Mouse (Mus musculus): ENCODE measurements around the gene Jakmip3. TPM values are rescaled to one million over a fixed set of nuclear protein-coding genes. Genes with fewer than 3 reads are reported as not detected.

The Jakmip3 gene
- polyA plus RNA-seq, 1 experiment from 2014 or later, result not detected

DNA sequence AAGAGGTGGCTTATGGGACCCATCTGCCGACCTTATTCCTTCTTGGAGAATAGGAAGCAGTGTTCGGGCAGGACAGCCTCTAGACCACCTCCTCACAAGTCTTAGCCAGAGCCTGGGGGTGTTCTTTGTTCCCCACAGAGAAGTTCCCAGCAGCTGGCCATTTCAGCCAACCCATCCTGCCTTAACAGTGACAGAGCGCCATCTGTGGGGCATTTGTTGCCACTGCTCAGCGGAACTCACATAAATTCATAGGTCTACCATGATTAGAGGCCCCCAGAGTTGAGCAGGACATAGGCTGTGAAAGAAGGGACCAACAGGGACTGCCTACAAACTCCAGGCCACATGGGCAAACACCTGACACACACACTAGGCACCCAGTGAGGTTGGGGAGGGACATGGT is 122.9 kb downstream of the Jakmip3 start:
- WGBS (ENCODE audit: insufficient replicate concordance), result 32% methylated on average over 4 of the region's 4 CpGs
- H3K27ac ChIP-seq (replicated peaks), result no peak overlapping the region
- H3K36me3 ChIP-seq (replicated peaks), result no peaks in the 10 kb centered on the region
- no peaks in the 10 kb centered on the region for H3K9me3 ChIP-seq (replicated peaks)
- no peaks in the 10 kb centered on the region for H3K4me1 ChIP-seq (replicated peaks)
- no peaks in the 10 kb centered on the region; the same call in 1 of the 2 replicates for H3K27me3 ChIP-seq
- no peak overlapping the region for H3K4me3 ChIP-seq (replicated peaks)
- ATAC-seq (ENCODE audit: insufficient read depth), result no peak
- H3K4me2 ChIP-seq, result no peak overlapping the region
- H3K9ac ChIP-seq, result no peak overlapping the region

DNA sequence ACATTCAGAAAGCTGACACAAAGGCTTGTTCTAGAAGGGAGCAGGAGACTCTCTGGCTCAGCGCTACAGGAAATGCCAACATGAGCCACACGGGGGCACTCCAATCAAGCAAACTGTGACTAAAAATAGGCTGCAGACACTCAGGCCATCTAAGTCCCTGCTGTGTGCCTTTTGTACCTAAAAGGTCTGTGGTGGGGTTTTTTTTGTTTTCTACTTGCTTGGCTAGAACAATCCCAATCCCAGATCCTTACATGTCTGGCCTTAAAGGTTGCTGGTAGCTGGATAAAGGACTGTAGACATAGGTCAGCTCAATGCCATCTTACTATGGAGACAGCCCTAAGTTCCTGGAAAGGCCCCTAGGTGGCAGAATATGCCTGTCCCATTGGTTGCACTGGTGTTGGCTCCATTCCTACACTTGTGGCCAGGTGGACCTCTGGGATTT is 127.7 kb downstream of the Jakmip3 start:
- ATAC-seq (ENCODE audit: insufficient read depth), result no peak
- WGBS (ENCODE audit: insufficient replicate concordance), result 0% methylated on average over 2 of the region's 2 CpGs
- no peaks in the 10 kb centered on the region for H3K9me3 ChIP-seq (replicated peaks)

DNA sequence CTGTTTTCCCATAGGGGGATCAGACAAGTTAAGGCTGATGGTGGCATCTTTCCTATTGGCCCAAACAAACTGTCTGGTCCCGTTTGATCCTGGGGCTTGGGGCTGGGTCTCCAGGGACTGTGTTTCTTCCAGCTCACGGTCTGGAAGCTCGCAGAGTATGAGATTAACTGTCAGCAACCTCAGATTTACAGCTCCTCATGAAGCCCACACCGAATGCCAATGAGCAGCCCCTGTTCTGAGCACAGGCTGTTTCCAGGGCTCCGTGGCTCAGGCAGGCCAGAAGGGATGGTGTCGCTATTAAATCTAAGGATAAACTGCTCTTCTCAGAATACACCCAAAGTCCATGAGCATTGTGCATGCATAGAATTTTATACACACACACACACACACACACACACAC is 133.7 kb downstream of the Jakmip3 start:
- no peak overlapping the region for H3K27ac ChIP-seq (replicated peaks)
- 32% methylated on average over 6 of the region's 6 CpGs for WGBS (ENCODE audit: insufficient replicate concordance)
- no peak overlapping the region for H3K9ac ChIP-seq
- no peak overlapping the region for H3K4me3 ChIP-seq (replicated peaks)
- no peak for ATAC-seq (ENCODE audit: insufficient read depth)
- no peaks in the 10 kb centered on the region for H3K4me1 ChIP-seq (replicated peaks)
- H3K36me3 ChIP-seq (replicated peaks), result no peaks in the 10 kb centered on the region
- H3K27me3 ChIP-seq, result peaks cover 6% of the 10 kb centered on the region
- no peak overlapping the region for H3K4me2 ChIP-seq
- no peaks in the 10 kb centered on the region for H3K9me3 ChIP-seq (replicated peaks)

More for the DNA sequence above, 127.7 kb downstream of the Jakmip3 start:
- Histone ChIP-seq H3K27ac (replicated peaks) (no peak overlapping the region), H3K4me2 (no peak overlapping the region), H3K4me1 (replicated peaks) (no peaks in the 10 kb centered on the region), H3K9ac (no peak overlapping the region), H3K4me3 (replicated peaks) (no peak overlapping the region), H3K27me3 (no peaks in the 10 kb centered on the region; the same call in 1 of the 2 replicates), H3K36me3 (replicated peaks) (no peaks in the 10 kb centered on the region)

DNA sequence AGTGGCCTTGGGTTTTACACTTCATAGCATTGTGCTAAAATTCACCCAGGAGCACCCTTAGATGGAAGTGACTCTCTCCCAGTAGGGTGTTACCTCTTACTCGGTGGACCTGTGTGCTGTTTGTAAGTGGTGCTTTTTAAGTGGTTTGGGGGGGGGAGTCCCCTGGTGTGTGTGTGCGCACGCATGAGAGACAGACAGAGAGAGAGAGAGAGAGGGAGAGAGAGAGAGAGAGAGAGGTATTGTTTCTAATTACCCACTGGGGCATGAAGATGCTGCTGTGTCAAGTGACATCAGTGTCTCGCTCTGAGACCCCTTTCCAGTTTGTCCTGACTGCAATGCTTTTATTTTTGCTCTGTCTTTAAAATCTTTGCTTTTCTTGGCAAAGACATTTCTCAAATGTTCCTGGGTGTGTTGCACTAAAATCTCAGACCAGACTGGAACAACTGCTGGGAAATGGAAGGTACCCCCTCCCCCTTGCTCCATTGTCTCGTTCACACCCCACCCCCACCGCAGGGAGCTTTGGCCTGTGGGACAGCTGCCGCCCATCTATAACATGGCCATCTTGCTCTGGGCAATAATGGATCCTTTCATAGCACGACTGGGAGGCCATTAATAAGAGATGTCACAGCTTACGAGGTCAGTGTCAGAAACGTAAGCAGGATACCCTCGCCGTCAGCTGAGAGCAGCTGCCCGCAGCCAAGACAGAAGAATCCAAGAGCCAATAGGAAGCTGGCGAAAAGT is 134.7 kb downstream of the Jakmip3 start:
- Histone ChIP-seq H3K9me3 (replicated peaks) (no peaks in the 10 kb centered on the region), H3K27ac (replicated peaks) (no peak overlapping the region), H3K27me3 (peaks cover 6% of the 10 kb centered on the region), H3K9ac (no peak overlapping the region), H3K4me3 (replicated peaks) (no peak overlapping the region), H3K4me1 (replicated peaks) (no peaks in the 10 kb centered on the region), H3K36me3 (replicated peaks) (no peaks in the 10 kb centered on the region), H3K4me2 (no peak overlapping the region)
- ATAC-seq (ENCODE audit: insufficient read depth), result no peak
- 61% methylated on average over 14 of the region's 14 CpGs for WGBS (ENCODE audit: insufficient replicate concordance)

DNA sequence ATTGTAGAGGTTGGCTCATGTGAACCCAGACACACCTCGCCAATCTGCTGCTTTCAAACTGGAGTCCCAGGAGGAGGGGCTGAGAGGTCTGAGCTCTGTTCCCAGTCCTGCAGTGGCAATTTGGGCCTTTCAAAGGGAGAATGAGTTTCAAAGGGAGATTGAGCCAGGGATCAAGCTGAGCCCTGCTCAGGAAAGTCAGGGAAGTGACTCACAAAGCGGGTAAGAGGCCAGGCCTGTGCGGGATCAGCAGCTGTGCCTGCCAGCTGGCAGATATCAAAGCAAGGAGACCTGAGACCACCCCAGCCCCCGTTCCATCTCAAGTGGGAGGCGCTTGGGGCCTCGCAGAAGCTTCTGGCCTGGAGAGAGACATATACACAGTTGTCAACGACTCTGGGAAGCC is 136.8 kb downstream of the Jakmip3 start:
- Histone ChIP-seq H3K9ac (no peak overlapping the region), H3K4me2 (no peak overlapping the region), H3K4me1 (replicated peaks) (no peaks in the 10 kb centered on the region), H3K27ac (replicated peaks) (no peak overlapping the region), H3K9me3 (replicated peaks) (no peaks in the 10 kb centered on the region), H3K36me3 (replicated peaks) (no peaks in the 10 kb centered on the region), H3K27me3 (peaks cover 6% of the 10 kb centered on the region), H3K4me3 (replicated peaks) (no peak overlapping the region)
- ATAC-seq (ENCODE audit: insufficient read depth), result no peak
- 21% methylated on average over 7 of the region's 7 CpGs for WGBS (ENCODE audit: insufficient replicate concordance)

DNA sequence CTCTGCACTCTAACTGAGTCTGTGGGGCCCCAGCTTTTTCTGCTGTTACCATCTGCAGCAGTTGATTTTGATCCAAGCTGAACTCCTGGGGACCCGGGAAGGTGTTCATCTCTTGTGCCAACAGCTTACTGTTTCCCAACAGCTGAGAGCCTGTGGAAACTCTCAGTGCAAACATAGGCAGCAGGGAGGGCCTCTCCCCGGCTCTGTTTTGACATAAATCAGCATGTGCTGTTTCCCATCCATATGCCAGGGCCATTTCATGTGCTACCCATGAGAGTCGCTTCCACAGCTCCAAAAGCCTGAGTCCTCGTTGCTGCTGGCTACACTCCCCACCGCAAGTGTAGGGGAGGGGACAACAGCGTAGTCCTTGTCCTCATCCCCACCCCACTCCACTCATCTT is 137.7 kb downstream of the Jakmip3 start:
- WGBS (ENCODE audit: insufficient replicate concordance), result 49% methylated on average over 6 of the region's 6 CpGs
- Histone ChIP-seq H3K36me3 (replicated peaks) (no peaks in the 10 kb centered on the region), H3K4me2 (no peak overlapping the region), H3K4me3 (replicated peaks) (no peak overlapping the region), H3K27me3 (peaks cover 10% of the 10 kb centered on the region), H3K9ac (no peak overlapping the region), H3K4me1 (replicated peaks) (no peaks in the 10 kb centered on the region), H3K27ac (replicated peaks) (no peak overlapping the region), H3K9me3 (replicated peaks) (no peaks in the 10 kb centered on the region)
- ATAC-seq (ENCODE audit: insufficient read depth), result no peak

DNA sequence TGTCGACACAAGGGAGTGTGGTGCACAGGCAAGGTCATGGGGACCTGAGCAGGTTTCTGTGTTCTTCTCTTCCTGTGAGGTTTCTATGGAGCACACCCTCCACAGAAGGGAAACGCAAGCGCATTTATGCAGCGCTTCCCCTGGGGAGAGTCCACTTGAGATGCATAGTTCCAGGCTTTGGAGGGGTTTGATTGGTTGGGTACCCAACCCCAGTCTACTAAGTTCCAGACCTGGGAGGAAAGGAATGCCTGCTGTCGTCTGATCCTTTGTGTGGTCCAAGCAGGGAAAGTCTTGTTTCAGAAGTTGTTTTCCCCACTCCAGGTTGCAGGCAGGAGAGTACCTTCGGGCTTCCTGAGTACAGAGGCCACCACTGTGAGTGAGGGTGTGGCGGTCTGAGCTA is 138.6 kb downstream of the Jakmip3 start:
- H3K27me3 ChIP-seq, result peaks cover 13% of the 10 kb centered on the region
- ATAC-seq (ENCODE audit: insufficient read depth), result no peak
- H3K4me3 ChIP-seq (replicated peaks), result no peak overlapping the region
- no peak overlapping the region for H3K9ac ChIP-seq
- H3K9me3 ChIP-seq (replicated peaks), result no peaks in the 10 kb centered on the region
- H3K4me1 ChIP-seq (replicated peaks), result no peaks in the 10 kb centered on the region
- WGBS (ENCODE audit: insufficient replicate concordance), result 52% methylated on average over 7 of the region's 7 CpGs
- no peak overlapping the region for H3K4me2 ChIP-seq
- H3K27ac ChIP-seq (replicated peaks), result no peak overlapping the region
- no peaks in the 10 kb centered on the region for H3K36me3 ChIP-seq (replicated peaks)

DNA sequence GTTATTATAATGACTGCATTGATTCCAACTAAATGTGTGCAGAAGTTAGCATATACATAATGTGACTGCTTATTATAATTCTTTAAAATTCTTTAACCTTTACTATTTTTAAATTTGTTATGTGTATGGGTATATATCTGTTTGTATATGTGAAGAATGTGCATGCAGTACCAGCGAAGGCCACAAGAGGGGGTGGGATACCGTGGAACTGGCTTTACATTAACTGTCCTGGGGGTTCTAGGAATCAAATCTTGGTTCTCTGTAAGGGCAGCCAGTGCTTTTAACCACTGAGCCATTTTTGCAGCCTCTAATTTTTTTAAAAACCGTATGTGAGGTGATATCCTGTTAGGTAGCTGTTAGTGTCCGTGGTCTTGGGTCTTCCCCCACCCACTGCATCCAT is 140.2 kb downstream of the Jakmip3 start:
- H3K9ac ChIP-seq, result no peak overlapping the region
- ATAC-seq (ENCODE audit: insufficient read depth), result no peak
- no peak overlapping the region for H3K4me2 ChIP-seq
- no peaks in the 10 kb centered on the region for H3K4me1 ChIP-seq (replicated peaks)
- no peaks in the 10 kb centered on the region for H3K9me3 ChIP-seq (replicated peaks)
- 51% methylated on average over 4 of the region's 4 CpGs for WGBS (ENCODE audit: insufficient replicate concordance)
- H3K36me3 ChIP-seq (replicated peaks), result no peaks in the 10 kb centered on the region
- H3K4me3 ChIP-seq (replicated peaks), result no peak overlapping the region
- no peak overlapping the region for H3K27ac ChIP-seq (replicated peaks)
- H3K27me3 ChIP-seq, result peaks cover 29% of the 10 kb centered on the region

DNA sequence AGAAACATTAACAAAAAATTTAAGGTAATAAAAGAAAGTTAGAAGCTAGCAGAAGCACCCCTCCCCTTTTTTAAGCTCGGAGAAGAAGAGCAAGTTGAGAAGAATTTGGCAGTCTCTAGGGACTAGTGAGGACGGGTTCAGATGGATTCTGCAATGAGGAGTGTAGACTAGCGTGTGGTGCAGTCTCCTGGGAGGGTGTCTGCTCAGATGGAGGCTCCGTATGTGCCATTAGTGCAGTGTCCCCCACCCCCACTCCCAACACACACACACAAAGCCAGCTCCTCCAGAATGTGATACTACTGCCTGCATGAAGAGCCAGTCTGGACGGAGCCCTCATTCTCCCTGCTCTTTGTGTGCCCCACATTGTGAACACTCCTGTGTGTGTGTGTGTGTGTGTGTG is 140.6 kb downstream of the Jakmip3 start:
- no peak overlapping the region for H3K4me2 ChIP-seq
- H3K4me1 ChIP-seq (replicated peaks), result 0 out of 2 replicates have a peak, but pooled peaks cover 2% of the 10 kb centered on the region
- H3K9ac ChIP-seq, result no peak overlapping the region
- H3K27ac ChIP-seq (replicated peaks), result no peak overlapping the region
- peaks cover 33% of the 10 kb centered on the region for H3K27me3 ChIP-seq
- H3K4me3 ChIP-seq (replicated peaks), result no peak overlapping the region
- no peak for ATAC-seq (ENCODE audit: insufficient read depth)
- WGBS (ENCODE audit: insufficient replicate concordance), result 53% methylated on average over 5 of the region's 5 CpGs
- H3K36me3 ChIP-seq (replicated peaks), result no peaks in the 10 kb centered on the region
- no peaks in the 10 kb centered on the region for H3K9me3 ChIP-seq (replicated peaks)

DNA sequence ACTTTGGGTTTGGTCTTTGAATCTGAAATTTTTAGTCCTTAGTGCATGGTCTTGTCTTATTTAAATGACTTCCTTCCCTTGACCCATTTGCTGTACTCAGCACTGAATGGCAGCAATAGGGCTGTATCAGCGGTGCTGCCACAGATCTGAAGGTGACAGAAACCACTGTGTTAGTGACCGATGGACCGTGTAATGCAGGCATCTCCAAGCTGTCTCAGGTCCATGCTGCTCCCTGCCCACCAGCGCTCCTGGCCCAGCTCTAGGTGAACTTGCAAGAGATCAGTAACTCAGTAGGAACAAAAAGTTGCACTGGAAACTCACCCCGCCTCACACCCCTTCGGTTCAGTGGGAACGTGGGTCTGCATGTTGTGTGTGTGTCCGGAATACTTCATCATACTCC is 141.8 kb downstream of the Jakmip3 start:
- Histone ChIP-seq H3K36me3 (replicated peaks) (no peaks in the 10 kb centered on the region), H3K4me1 (replicated peaks) (0 out of 2 replicates have a peak, but pooled peaks cover 3% of the 10 kb centered on the region), H3K9ac (no peak overlapping the region), H3K9me3 (replicated peaks) (no peaks in the 10 kb centered on the region), H3K27me3 (peaks cover 41% of the 10 kb centered on the region), H3K27ac (replicated peaks) (no peak overlapping the region), H3K4me3 (replicated peaks) (no peak overlapping the region), H3K4me2 (no peak overlapping the region)
- ATAC-seq (ENCODE audit: insufficient read depth), result no peak
- 68% methylated on average over 8 of the region's 8 CpGs for WGBS (ENCODE audit: insufficient replicate concordance)

DNA sequence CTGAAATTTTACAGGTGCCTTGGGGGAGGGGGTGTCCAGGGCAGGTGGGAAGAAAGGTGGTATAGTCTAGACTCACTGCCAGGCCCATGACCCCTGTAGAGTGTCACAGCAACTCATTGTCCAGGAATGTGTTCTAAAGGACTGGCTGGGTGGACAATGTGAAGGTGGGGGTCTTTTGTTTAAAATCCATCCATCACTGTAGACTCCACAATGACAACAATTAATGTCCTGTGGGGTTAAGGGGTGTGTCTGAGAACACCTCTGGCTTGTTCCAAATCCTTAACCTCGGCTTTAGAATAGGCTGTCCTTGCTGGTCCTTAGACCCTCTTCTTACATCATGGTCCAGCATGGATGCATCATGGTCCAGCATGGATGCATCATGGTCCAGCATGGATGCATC is 143.8 kb downstream of the Jakmip3 start:
- no peak for ATAC-seq (ENCODE audit: insufficient read depth)
- no peaks in the 10 kb centered on the region for H3K9me3 ChIP-seq (replicated peaks)
- H3K9ac ChIP-seq, result no peak overlapping the region
- WGBS (ENCODE audit: insufficient replicate concordance), result 38% methylated on average over 1 of the region's 1 CpGs
- H3K4me1 ChIP-seq (replicated peaks), result 0 out of 2 replicates have a peak, but pooled peaks cover 3% of the 10 kb centered on the region
- H3K27ac ChIP-seq (replicated peaks), result no peak overlapping the region
- peaks cover 54% of the 10 kb centered on the region for H3K27me3 ChIP-seq
- no peaks in the 10 kb centered on the region for H3K36me3 ChIP-seq (replicated peaks)
- no peak overlapping the region for H3K4me3 ChIP-seq (replicated peaks)
- H3K4me2 ChIP-seq, result no peak overlapping the region
